Mouse (Mus musculus): ENCODE measurements around the gene Dtx1.

GRCm38 (mm10) chr5:120634860-120635259 is 76.9 kb downstream of the Dtx1 start:
- no peak for TF ChIP-seq ZNF384 (IDR thresholded peaks at IDR 0.05; ENCODE audit: low read depth, low read length)
- no peak for TF ChIP-seq ZC3H11A (IDR thresholded peaks at IDR 0.05; ENCODE audit: borderline replicate concordance, low read depth, low read length)
- no peak for TF ChIP-seq HCFC1 (IDR thresholded peaks at IDR 0.05; ENCODE audit: borderline replicate concordance, insufficient read depth, low read length)
- TF ChIP-seq CHD2 (IDR thresholded peaks at IDR 0.05; ENCODE audit: low read depth, low read length), result no peak
